Mouse (Mus musculus): ENCODE results near the gene Gbgt1.

Gbgt1 gene

GRCm38 (mm10) chr2:28529856-28530255, 33.2 kb downstream of the Gbgt1 start:
- no peak for DNase-seq (ENCODE audit: low spot score)

- no peak for DNase-seq (ENCODE audit: low spot score)
These were observed 33.6 kb downstream of the Gbgt1 start for GRCm38 (mm10) chr2:28530311-28530710.

- peak; percentile 57 for DNase-seq (ENCODE audit: low spot score)
These were observed 36.5 kb downstream of the Gbgt1 start for GRCm38 (mm10) chr2:28532938-28533771.

- no peak for DNase-seq (ENCODE audit: low spot score)
These were observed 37.3 kb downstream of the Gbgt1 start for GRCm38 (mm10) chr2:28533901-28534435.

GRCm38 (mm10) chr2:28534436-28535262, 38.0 kb downstream of the Gbgt1 start:
- DNase-seq (ENCODE audit: low spot score): no peak

GRCm38 (mm10) chr2:28535263-28535540, 38.5 kb downstream of the Gbgt1 start:
- no peak for DNase-seq (ENCODE audit: low spot score)

GRCm38 (mm10) chr2:28535650-28536049, 39.0 kb downstream of the Gbgt1 start:
- DNase-seq (ENCODE audit: low spot score): no peak

- DNase-seq (ENCODE audit: low spot score): no peak
These were observed 39.5 kb downstream of the Gbgt1 start for GRCm38 (mm10) chr2:28536166-28536565.

GRCm38 (mm10) chr2:28536766-28537633, 40.3 kb downstream of the Gbgt1 start:
- no peak for DNase-seq (ENCODE audit: low spot score)

- DNase-seq (ENCODE audit: low spot score): no peak
These were observed 40.9 kb downstream of the Gbgt1 start for GRCm38 (mm10) chr2:28537634-28537920.

GRCm38 (mm10) chr2:28537995-28538816, 41.5 kb downstream of the Gbgt1 start:
- DNase-seq (ENCODE audit: low spot score): no peak

- DNase-seq (ENCODE audit: low spot score): no peak
These were observed 42.1 kb downstream of the Gbgt1 start for GRCm38 (mm10) chr2:28538817-28539128.

GRCm38 (mm10) chr2:28539206-28539605, 42.5 kb downstream of the Gbgt1 start:
- DNase-seq (ENCODE audit: low spot score): no peak

- DNase-seq (ENCODE audit: low spot score): peak; percentile 37
These were observed 43.3 kb downstream of the Gbgt1 start for GRCm38 (mm10) chr2:28539949-28540348.

- no peak for DNase-seq (ENCODE audit: low spot score)
These were observed 44.0 kb downstream of the Gbgt1 start for GRCm38 (mm10) chr2:28540587-28541227.

- no peak for DNase-seq (ENCODE audit: low spot score)
These were observed 47.2 kb downstream of the Gbgt1 start for GRCm38 (mm10) chr2:28543894-28544293.

GRCm38 (mm10) chr2:28545976-28546375, 49.3 kb downstream of the Gbgt1 start:
- DNase-seq (ENCODE audit: low spot score): no peak

- no peak for DNase-seq (ENCODE audit: low spot score)
These were observed 49.9 kb downstream of the Gbgt1 start for GRCm38 (mm10) chr2:28546560-28546959.

- DNase-seq (ENCODE audit: low spot score): peak; percentile 75
These were observed 50.8 kb downstream of the Gbgt1 start for GRCm38 (mm10) chr2:28547237-28548172.

- no peak for DNase-seq (ENCODE audit: low spot score)
These were observed 52.5 kb downstream of the Gbgt1 start for GRCm38 (mm10) chr2:28549157-28549556.

Measured in spleen, adult 12 weeks (tissue).